Mouse (Mus musculus) intestine, embryonic 15.5 days (tissue): Measurements from ENCODE around the gene Ttll3. TPM values are rescaled to one million over a fixed set of nuclear protein-coding genes. Genes with fewer than 3 reads are reported as not detected.

ENCODE experiments used
- ATAC-seq: fragments of 200-750 bp; cut with Nextera tagmentation; 2 replicates; pipeline ENCODE4 v1.8.0; 2017; ENCODE audit warnings: moderate TSS enrichment, moderate library complexity
- H3K27ac ChIP-seq: fragments of 300-500 bp; sonication (generic); 2 replicates; pipeline ENCODE4 v1.5.1; 2015; ENCODE audit warnings: mild to moderate bottlenecking, inconsistent platforms
- H3K27me3 ChIP-seq: fragments of 300-500 bp; sonication (generic); replicated peaks from 2 replicates; pipeline ENCODE4 v1.6.1; 2015; ENCODE audit warnings: inconsistent platforms
- H3K36me3 ChIP-seq: fragments of 300-500 bp; sonication (generic); 2 replicates; pipeline ENCODE4 v1.6.1; 2015; ENCODE audit warnings: inconsistent platforms
- H3K4me1 ChIP-seq: fragments of 300-500 bp; sonication (generic); replicated peaks from 2 replicates; pipeline ENCODE4 v1.6.1; 2015; ENCODE audit warnings: inconsistent platforms
- H3K4me2 ChIP-seq: fragments of 300-500 bp; sonication (generic); replicated peaks from 2 replicates; pipeline ENCODE4 v1.6.1; 2015; ENCODE audit warnings: mild to moderate bottlenecking, inconsistent platforms
- H3K4me3 ChIP-seq: fragments of 300-500 bp; sonication (generic); replicated peaks from 2 replicates; pipeline ENCODE4 v1.5.1; 2015; ENCODE audit warnings: inconsistent platforms
- H3K9ac ChIP-seq: fragments of 300-500 bp; sonication (generic); 2 replicates; pipeline ENCODE4 v1.6.1; 2015; ENCODE audit warnings: inconsistent platforms
- H3K9me3 ChIP-seq: fragments of 300-500 bp; sonication (generic); 2 replicates; pipeline ENCODE4 v1.6.1; 2016; ENCODE audit warnings: inconsistent platforms
- WGBS: fragments of 180-500 bp; shearing (Covaris S2); methylation state at CpG from one replicate; pipeline ENCODE4 v1.1.7; 2015; 5-methylcytosine and 5-hydroxymethylcytosine counted together
- polyA plus RNA-seq: library from polyadenylated mRNA; unstranded; fragments of >200 nt; fragmentation: Nextera tagmentation; extraction: Ambion mirVana; gene quantifications from 2 replicates; pipeline ENCODE4 v1.2.1, GENCODE M21; 2015

Ttll3 gene
- polyA plus RNA-seq, 1 experiment from 2014 or later, result 3.7 TPM

- H3K4me2 ChIP-seq, result no peak overlapping the region
- H3K9me3 ChIP-seq, result no peaks in the 10 kb centered on the region
- ATAC-seq, result no peak
- WGBS, result 65% methylated on average over 8 of the region's 8 CpGs
- no peak overlapping the region for H3K27ac ChIP-seq
- no peak overlapping the region for H3K4me3 ChIP-seq
- no peaks in the 10 kb centered on the region for H3K27me3 ChIP-seq
- no peaks in the 10 kb centered on the region for H3K4me1 ChIP-seq
- no peak overlapping the region for H3K9ac ChIP-seq
- H3K36me3 ChIP-seq, result no peaks in the 10 kb centered on the region
Measured at GRCm38 (mm10) chr6:113364518-113365135, 24.4 kb upstream of the Ttll3 start.

DNA sequence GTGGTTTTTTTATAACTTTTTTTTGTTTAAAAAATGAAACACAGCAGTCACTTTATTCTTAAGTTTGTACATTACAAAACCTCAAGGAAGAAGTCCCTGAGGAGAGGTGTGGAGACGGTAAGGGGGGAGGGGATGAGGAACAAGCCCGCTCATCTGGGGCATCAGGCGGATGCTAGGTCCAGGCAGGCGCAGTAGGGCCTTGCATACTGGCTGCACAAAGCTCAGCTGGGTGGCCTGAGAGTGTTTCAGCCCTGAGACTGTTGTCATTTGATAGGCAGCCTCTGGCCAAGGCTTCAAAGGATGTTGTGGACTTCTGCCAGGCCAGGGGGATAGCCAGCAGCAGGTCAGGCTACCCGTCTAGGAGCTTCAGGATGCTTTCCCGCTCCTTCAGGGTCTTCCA lies 22.4 kb upstream of the Ttll3 start:
- 95% methylated on average over 6 of the region's 6 CpGs for WGBS
- Histone ChIP-seq H3K27me3 (no peaks in the 10 kb centered on the region), H3K4me3 (no peak overlapping the region), H3K4me1 (no peaks in the 10 kb centered on the region), H3K27ac (no peak overlapping the region), H3K9ac (no peak overlapping the region), H3K9me3 (no peaks in the 10 kb centered on the region), H3K36me3 (peaks cover 16% of the 10 kb centered on the region), H3K4me2 (no peak overlapping the region)
- ATAC-seq, result no peak

DNA sequence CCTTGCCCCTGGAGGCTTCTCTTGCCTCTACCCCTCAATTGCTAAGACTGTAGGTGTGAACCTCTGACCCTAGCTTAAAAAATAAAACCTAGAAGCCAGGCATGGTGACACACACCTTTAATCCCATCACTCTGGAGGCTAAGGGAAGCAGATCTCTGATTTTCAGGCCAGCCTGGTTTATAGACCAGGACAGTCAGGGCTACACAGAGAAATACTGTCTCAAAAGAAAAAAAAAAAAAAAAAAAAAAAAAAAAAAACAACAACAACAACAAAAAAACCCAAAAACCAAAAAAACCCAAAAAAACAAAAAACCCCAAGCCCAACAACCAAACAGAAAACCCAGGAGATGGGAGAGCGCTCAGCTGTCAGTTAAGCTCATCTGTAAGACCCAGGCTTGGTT lies 21.5 kb upstream of the Ttll3 start:
- H3K4me1 ChIP-seq, result no peaks in the 10 kb centered on the region
- no peak overlapping the region for H3K27ac ChIP-seq
- H3K9ac ChIP-seq, result no peak overlapping the region
- no peak overlapping the region for H3K4me2 ChIP-seq
- no peaks in the 10 kb centered on the region for H3K9me3 ChIP-seq
- no peak for ATAC-seq
- H3K4me3 ChIP-seq, result no peak overlapping the region
- peaks cover 22% of the 10 kb centered on the region for H3K36me3 ChIP-seq
- no peaks in the 10 kb centered on the region for H3K27me3 ChIP-seq
- WGBS, result 92% methylated on average over 1 of the region's 1 CpGs

GRCm38 (mm10) chr6:113368124-113368523 lies 20.9 kb upstream of the Ttll3 start:
- Histone ChIP-seq H3K4me1 (no peaks in the 10 kb centered on the region), H3K4me2 (no peak overlapping the region), H3K27me3 (no peaks in the 10 kb centered on the region), H3K36me3 (peaks cover 24% of the 10 kb centered on the region), H3K9ac (no peak overlapping the region), H3K27ac (no peak overlapping the region), H3K4me3 (no peak overlapping the region), H3K9me3 (no peaks in the 10 kb centered on the region)
- ATAC-seq, result no peak
- 86% methylated on average over 7 of the region's 7 CpGs for WGBS

- Histone ChIP-seq H3K27me3 (no peaks in the 10 kb centered on the region), H3K9me3 (no peaks in the 10 kb centered on the region), H3K4me2 (no peak overlapping the region), H3K36me3 (peaks cover 29% of the 10 kb centered on the region), H3K4me3 (no peak overlapping the region), H3K4me1 (no peaks in the 10 kb centered on the region), H3K9ac (no peak overlapping the region), H3K27ac (no peak overlapping the region)
- ATAC-seq, result no peak
- 85% methylated on average over 5 of the region's 5 CpGs for whole genome bisulfite sequencing
Measured at GRCm38 (mm10) chr6:113368577-113368976, 20.5 kb upstream of the Ttll3 start.

DNA sequence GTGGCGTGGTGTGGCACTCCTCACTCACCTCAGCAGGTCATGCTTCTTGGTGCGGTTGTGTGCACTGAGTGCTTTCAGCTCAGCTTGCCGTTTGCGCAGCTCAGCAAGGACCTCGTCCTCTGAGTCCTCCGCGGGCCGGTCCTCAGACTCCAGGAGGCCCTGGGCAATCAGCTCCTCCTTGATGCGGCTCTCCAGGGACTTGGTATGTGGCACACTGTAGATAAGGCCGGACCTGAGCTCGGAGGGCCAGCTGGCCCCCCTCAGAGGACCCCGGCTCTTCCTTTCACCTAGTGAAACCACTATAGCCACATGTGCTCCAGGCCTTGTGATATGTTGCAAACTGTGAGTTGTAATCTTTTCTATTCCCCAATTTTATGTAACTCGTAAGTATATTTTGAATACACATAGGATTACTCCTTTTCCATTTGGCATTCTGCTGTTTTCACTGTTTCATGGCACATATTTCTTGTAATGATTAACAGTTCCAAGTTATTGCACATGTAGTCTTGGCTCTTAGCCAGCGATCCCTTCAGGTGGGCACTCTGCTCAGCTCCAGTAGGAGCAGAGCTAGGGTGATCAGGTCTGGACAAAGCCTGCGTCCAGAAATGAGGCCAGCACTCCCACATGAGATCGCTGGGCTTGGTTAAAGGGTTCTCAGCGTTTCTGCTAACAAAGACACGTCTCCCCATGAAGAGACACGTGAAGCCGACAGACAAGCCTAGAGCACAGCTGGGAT lies 18.7 kb upstream of the Ttll3 start:
- H3K36me3 ChIP-seq, result peaks cover 40% of the 10 kb centered on the region
- no peaks in the 10 kb centered on the region for H3K9me3 ChIP-seq
- WGBS, result 82% methylated on average over 20 of the region's 20 CpGs
- H3K27ac ChIP-seq, result no peak overlapping the region
- no peak overlapping the region for H3K4me3 ChIP-seq
- H3K27me3 ChIP-seq, result no peaks in the 10 kb centered on the region
- no peaks in the 10 kb centered on the region for H3K4me1 ChIP-seq
- peak; percentile 76 for ATAC-seq
- H3K9ac ChIP-seq, result no peak overlapping the region
- peak overlapping the region; percentile 15; the same call in 1 of the 2 replicates for H3K4me2 ChIP-seq

DNA sequence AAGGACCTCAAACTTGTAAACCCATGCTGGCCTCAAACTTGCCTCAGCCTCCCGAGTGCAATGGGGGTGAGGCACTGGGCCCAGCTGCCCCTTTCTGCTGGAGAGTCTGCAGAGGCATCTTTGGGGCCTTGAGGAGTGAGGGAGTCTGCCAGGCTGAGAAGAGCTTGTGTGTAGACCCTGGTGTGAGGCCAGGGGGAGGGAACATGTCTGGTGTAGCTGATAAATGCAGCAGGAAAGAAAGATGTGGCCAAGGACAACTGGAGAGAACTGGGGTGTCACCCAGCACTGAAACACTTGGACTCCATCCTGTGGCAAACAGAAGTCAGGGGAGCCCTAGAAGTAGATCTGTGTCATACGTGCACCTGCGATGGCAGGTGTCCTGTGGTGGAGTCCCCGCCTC lies 15.6 kb upstream of the Ttll3 start:
- Histone ChIP-seq H3K27ac (no peak overlapping the region), H3K36me3 (peaks cover 46% of the 10 kb centered on the region), H3K4me1 (0 out of 2 replicates have a peak, but pooled peaks cover 3% of the 10 kb centered on the region), H3K9ac (no peak overlapping the region), H3K27me3 (no peaks in the 10 kb centered on the region), H3K4me2 (no peak overlapping the region), H3K4me3 (no peak overlapping the region), H3K9me3 (no peaks in the 10 kb centered on the region)
- no peak for ATAC-seq
- 89% methylated on average over 4 of the region's 4 CpGs for WGBS

GRCm38 (mm10) chr6:113377172-113377495 lies 11.9 kb upstream of the Ttll3 start:
- Histone ChIP-seq H3K9ac (peak overlapping the region; percentile 93), H3K4me2 (peak overlapping the region; percentile 71), H3K36me3 (peaks cover 45% of the 10 kb centered on the region), H3K27me3 (no peaks in the 10 kb centered on the region), H3K4me1 (peaks cover 14% of the 10 kb centered on the region), H3K4me3 (peak overlapping the region; percentile 99), H3K27ac (peak overlapping the region; percentile 96), H3K9me3 (no peaks in the 10 kb centered on the region)
- 7% methylated on average over 7 of the region's 7 CpGs for WGBS
- no peak for ATAC-seq

GRCm38 (mm10) chr6:113377496-113378385 lies 11.3 kb upstream of the Ttll3 start, which contains the start of the genes Tada3 and Arpc4:
Gene Tada3, minus strand, starts transcription at chr6:113377883.
Gene Arpc4, plus strand, starts transcription at chr6:113378115.
- ATAC-seq, result peak; percentile 96
- Histone ChIP-seq H3K4me3 (peak within 1 kb of the TSS; percentile 99), H3K4me1 (peaks cover 14% of the 10 kb centered on the region), H3K9ac (peak within 1 kb of the TSS; percentile 93), H3K27me3 (no peaks in the 10 kb centered on the region), H3K27ac (peak within 1 kb of the TSS; percentile 96), H3K4me2 (peak within 1 kb of the TSS; percentile 71), H3K9me3 (no peaks in the 10 kb centered on the region), H3K36me3 (peaks cover 41% of the 10 kb centered on the region)
- WGBS, result under 1% methylated on average over 61 of the region's 61 CpGs

- WGBS, result 73% methylated on average over 6 of the region's 6 CpGs
- Histone ChIP-seq H3K9ac (peak overlapping the region; percentile 93), H3K4me3 (peak overlapping the region; percentile 99), H3K4me1 (peaks cover 14% of the 10 kb centered on the region), H3K4me2 (peak overlapping the region; percentile 71), H3K27me3 (no peaks in the 10 kb centered on the region), H3K9me3 (no peaks in the 10 kb centered on the region), H3K36me3 (peaks cover 40% of the 10 kb centered on the region), H3K27ac (no peak overlapping the region)
- no peak for ATAC-seq
Measured at GRCm38 (mm10) chr6:113379246-113379645, 9.8 kb upstream of the Ttll3 start.

DNA sequence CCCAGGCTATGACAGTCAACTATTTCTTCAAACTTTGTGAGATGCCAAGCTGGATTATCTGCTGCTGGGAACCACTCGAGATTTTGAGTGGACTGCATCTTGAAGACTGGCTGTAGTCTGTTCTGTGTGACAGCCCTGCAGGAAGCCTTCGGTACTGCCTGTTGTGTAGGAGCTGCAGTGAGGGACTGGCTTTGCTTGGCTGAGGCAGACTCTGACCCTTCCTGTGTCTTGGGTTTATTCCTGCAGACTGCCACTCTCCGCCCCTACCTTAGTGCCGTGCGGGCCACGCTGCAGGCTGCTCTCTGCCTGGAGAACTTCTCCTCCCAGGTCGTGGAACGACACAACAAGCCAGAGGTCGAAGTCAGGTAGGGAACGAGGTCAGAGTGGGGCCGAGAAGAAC lies 8.6 kb upstream of the Ttll3 start:
- peaks cover 18% of the 10 kb centered on the region for H3K4me1 ChIP-seq
- H3K27me3 ChIP-seq, result no peaks in the 10 kb centered on the region
- H3K4me3 ChIP-seq, result no peak overlapping the region
- H3K27ac ChIP-seq, result no peak overlapping the region
- no peaks in the 10 kb centered on the region for H3K9me3 ChIP-seq
- 91% methylated on average over 11 of the region's 11 CpGs for WGBS
- no peak for ATAC-seq
- no peak overlapping the region for H3K4me2 ChIP-seq
- peaks cover 39% of the 10 kb centered on the region for H3K36me3 ChIP-seq
- no peak overlapping the region for H3K9ac ChIP-seq

DNA sequence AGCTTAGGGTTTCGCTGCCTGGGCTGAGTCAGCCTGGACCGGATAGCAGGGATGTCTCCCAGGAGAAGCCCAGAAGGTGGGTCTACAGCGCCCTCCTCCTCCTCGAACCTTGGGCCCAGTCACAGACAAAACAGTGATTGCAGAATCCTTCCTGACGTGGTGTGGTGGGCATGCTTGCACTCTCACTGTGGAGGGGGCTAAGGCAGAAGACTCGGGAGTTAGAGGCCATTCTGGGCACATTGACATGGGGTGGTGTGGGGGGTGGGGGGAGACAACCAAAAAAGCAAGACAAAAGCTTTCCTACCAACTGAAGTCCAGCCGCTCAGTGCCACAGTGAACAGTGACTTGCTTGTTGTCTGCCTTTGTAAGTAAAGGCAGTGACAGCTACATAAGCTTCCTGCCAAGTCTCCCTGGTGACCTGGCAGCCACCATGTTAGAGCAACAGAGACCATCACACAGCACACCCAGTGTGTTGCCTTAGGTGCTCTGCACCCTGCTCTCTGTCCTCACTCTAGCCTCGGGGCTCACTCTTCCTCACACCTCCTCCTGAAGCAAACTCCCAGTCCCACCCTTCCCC lies 4.6 kb upstream of the Ttll3 start:
- H3K4me3 ChIP-seq, result no peak overlapping the region
- no peak overlapping the region for H3K9ac ChIP-seq
- no peaks in the 10 kb centered on the region for H3K9me3 ChIP-seq
- H3K36me3 ChIP-seq, result peaks cover 61% of the 10 kb centered on the region
- H3K27ac ChIP-seq, result no peak overlapping the region
- no peak for ATAC-seq
- 90% methylated on average over 8 of the region's 8 CpGs for WGBS
- no peaks in the 10 kb centered on the region for H3K27me3 ChIP-seq
- H3K4me1 ChIP-seq, result peaks cover 9% of the 10 kb centered on the region
- H3K4me2 ChIP-seq, result no peak overlapping the region
